Mouse (Mus musculus): ENCODE results near the gene Ifitm2. TPM values are rescaled to one million over a fixed set of nuclear protein-coding genes. Genes with fewer than 3 reads are reported as not detected.

Gene Ifitm2
- total RNA-seq, 1 experiment, result 679 TPM

DNA sequence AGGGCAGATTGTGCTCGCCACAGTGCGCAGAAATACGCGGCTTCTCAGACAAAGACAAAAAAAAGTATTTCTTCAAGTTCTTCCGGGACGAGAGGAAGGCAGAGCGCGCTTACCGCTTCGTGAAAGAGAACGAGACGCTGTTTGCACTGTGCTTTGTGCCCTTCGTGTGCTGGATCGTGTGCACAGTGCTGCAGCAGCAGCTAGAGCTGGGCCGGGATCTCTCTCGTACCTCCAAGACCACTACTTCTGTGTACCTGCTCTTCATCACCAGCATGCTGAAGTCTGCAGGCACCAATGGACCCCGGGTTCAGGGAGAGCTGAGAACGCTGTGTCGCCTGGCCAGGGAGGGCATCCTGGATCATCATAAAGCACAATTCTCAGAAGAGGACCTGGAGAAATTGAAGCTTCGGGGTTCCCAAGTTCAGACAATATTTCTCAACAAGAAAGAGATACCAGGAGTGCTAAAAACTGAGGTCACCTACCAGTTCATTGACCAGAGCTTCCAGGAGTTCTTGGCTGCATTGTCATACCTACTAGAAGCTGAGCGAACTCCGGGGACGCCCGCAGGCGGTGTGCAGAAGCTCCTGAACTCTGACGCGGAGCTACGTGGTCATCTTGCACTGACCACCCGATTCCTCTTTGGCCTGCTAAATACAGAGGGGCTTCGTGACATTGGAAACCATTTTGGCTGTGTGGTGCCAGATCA, 32.6 kb downstream of the Ifitm2 start:
- Histone ChIP-seq H3K9me3 (ENCODE audit: control insufficient read depth, insufficient read depth, low read depth, low read length) (no peaks in the 10 kb centered on the region), H3K9ac (ENCODE audit: insufficient read depth, low read depth, low read length, poor library complexity, severe bottlenecking) (no peak overlapping the region), H3K4me1 (ENCODE audit: control insufficient read depth in 2 of 2, insufficient read depth in 2 of 2, low read length in 2 of 2, poor library complexity in 1 of 2) (no peaks in the 10 kb centered on the region), H3K27ac (ENCODE audit: insufficient read depth, low read depth, low read length, poor library complexity, severe bottlenecking) (no peak overlapping the region), H3K36me3 (ENCODE audit: control insufficient read depth, insufficient read depth, low read length, poor library complexity, severe bottlenecking) (no peaks in the 10 kb centered on the region), H3K4me3 (ENCODE audit: insufficient read depth in 1 of 2, low read depth in 1 of 2, low read length in 2 of 2, poor library complexity in 1 of 2, severe bottlenecking in 1 of 2) (peak overlapping the region; percentile 50 to 71)
- in situ Hi-C loops (cut with MboI; ENCODE audit: low sequenced_read_pairs in 2 of 2, unreplicated experiment in 2 of 2), result no loop called here
- TF ChIP-seq ZC3H11A (IDR thresholded peaks at IDR 0.05; ENCODE audit: borderline replicate concordance, low read depth, low read length) (no peak), ZNF384 (IDR thresholded peaks at IDR 0.05; ENCODE audit: low read depth, low read length) (no peak), MAFK (IDR thresholded peaks at IDR 0.05; ENCODE audit: insufficient read depth, low read depth, low read length) (no peak), CHD2 (IDR thresholded peaks at IDR 0.05; ENCODE audit: low read depth, low read length) (no peak), HCFC1 (IDR thresholded peaks at IDR 0.05; ENCODE audit: borderline replicate concordance, insufficient read depth, low read length) (no peak)
- DNase-seq (ENCODE audit: low read depth, low spot score), result no peak

DNA sequence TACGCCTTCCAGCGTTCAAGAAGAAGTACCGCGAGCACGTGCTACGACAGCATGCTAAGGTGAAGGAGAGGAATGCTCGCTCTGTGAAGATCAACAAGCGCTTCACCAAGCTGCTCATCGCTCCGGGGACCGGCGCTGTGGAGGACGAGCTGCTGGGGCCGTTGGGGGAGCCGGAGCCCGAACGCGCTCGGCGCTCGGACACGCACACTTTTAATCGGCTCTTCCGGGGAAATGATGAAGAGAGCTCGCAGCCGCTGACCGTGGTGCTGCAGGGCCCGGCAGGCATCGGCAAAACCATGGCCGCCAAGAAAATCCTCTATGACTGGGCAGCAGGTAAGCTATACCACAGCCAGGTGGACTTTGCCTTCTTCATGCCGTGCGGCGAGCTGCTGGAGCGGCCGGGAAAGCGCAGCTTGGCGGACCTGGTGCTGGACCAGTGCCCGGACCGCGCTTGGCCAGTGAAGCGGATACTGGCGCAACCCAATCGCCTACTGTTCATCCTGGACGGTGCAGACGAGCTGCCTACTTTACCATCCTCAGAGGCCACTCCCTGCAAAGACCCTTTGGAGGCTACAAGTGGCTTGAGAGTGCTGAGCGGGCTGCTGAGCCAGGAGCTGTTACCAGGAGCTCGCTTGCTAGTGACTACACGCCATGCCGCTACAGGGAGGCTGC, 33.3 kb downstream of the Ifitm2 start:
- H3K9ac ChIP-seq (ENCODE audit: insufficient read depth, low read depth, low read length, poor library complexity, severe bottlenecking), result no peak overlapping the region
- H3K27ac ChIP-seq (ENCODE audit: insufficient read depth, low read depth, low read length, poor library complexity, severe bottlenecking), result no peak overlapping the region

DNA sequence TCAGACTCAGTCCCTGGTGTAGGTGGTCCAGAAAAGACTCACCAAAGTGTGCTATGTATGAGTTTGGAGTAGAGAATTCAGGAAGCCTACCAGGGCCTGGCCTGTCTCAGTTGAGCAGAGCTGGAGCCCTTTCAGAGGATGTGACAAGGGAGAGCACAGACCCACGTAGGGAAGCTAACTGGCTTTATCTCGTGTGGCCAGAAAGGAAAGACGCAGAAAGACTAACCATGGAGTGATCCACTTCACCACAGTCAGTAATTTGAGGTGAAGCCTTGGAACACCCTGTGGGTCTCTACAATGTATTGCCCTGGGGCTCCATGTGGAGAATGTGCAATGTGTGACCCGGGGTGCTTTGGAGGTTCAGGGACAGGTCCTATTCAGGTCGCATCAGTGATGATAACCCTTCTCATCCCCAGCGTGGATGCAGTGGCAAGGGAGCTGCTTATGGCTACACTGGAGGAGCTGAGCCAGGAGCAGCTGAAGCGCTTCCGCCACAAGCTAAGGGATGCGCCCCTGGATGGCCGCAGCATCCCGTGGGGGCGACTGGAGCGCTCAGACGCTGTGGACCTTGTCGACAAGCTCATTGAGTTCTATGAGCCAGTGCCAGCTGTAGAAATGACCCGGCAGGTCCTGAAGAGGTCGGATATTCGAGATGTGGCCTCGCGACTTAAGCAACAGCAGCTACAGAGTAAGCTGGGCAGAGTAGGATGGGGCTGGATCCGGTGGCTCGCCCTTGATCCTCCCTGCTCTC, 34.4 kb downstream of the Ifitm2 start:
- H3K4me3 ChIP-seq (ENCODE audit: insufficient read depth in 1 of 2, low read depth in 1 of 2, low read length in 2 of 2, poor library complexity in 1 of 2, severe bottlenecking in 1 of 2), result peak overlapping the region; percentile 13 to 32; a peak in 2 of 4 replicates
- H3K9me3 ChIP-seq (ENCODE audit: control insufficient read depth, insufficient read depth, low read depth, low read length), result no peaks in the 10 kb centered on the region
- H3K27ac ChIP-seq (ENCODE audit: insufficient read depth, low read depth, low read length, poor library complexity, severe bottlenecking), result no peak overlapping the region
- TF ChIP-seq HCFC1 (IDR thresholded peaks at IDR 0.05; ENCODE audit: borderline replicate concordance, insufficient read depth, low read length), result no peak
- TF ChIP-seq ZC3H11A (IDR thresholded peaks at IDR 0.05; ENCODE audit: borderline replicate concordance, low read depth, low read length), result no peak
- no peak for TF ChIP-seq MAFK (IDR thresholded peaks at IDR 0.05; ENCODE audit: insufficient read depth, low read depth, low read length)
- H3K4me1 ChIP-seq (ENCODE audit: control insufficient read depth in 2 of 2, insufficient read depth in 2 of 2, low read length in 2 of 2, poor library complexity in 1 of 2), result no peaks in the 10 kb centered on the region
- H3K9ac ChIP-seq (ENCODE audit: insufficient read depth, low read depth, low read length, poor library complexity, severe bottlenecking), result no peak overlapping the region
- in situ Hi-C loops (cut with MboI; ENCODE audit: low sequenced_read_pairs in 2 of 2, unreplicated experiment in 2 of 2), result no loop called here
- no peaks in the 10 kb centered on the region for H3K36me3 ChIP-seq (ENCODE audit: control insufficient read depth, insufficient read depth, low read length, poor library complexity, severe bottlenecking)
- no peak for DNase-seq (ENCODE audit: low read depth, low spot score)

More for the DNA sequence above, 33.3 kb downstream of the Ifitm2 start:
- peak overlapping the region; percentile 50 to 71 for H3K4me3 ChIP-seq (ENCODE audit: insufficient read depth in 1 of 2, low read depth in 1 of 2, low read length in 2 of 2, poor library complexity in 1 of 2, severe bottlenecking in 1 of 2)
- in situ Hi-C loops (cut with MboI; ENCODE audit: low sequenced_read_pairs in 2 of 2, unreplicated experiment in 2 of 2), result no loop called here
- H3K36me3 ChIP-seq (ENCODE audit: control insufficient read depth, insufficient read depth, low read length, poor library complexity, severe bottlenecking), result no peaks in the 10 kb centered on the region
- no peaks in the 10 kb centered on the region for H3K4me1 ChIP-seq (ENCODE audit: control insufficient read depth in 2 of 2, insufficient read depth in 2 of 2, low read length in 2 of 2, poor library complexity in 1 of 2)
- TF ChIP-seq ZC3H11A (IDR thresholded peaks at IDR 0.05; ENCODE audit: borderline replicate concordance, low read depth, low read length) (no peak), ZNF384 (IDR thresholded peaks at IDR 0.05; ENCODE audit: low read depth, low read length) (no peak), MAFK (IDR thresholded peaks at IDR 0.05; ENCODE audit: insufficient read depth, low read depth, low read length) (no peak), HCFC1 (IDR thresholded peaks at IDR 0.05; ENCODE audit: borderline replicate concordance, insufficient read depth, low read length) (no peak), CHD2 (IDR thresholded peaks at IDR 0.05; ENCODE audit: low read depth, low read length) (no peak)
- H3K9me3 ChIP-seq (ENCODE audit: control insufficient read depth, insufficient read depth, low read depth, low read length), result no peaks in the 10 kb centered on the region
- DNase-seq (ENCODE audit: low read depth, low spot score), result no peak

DNA sequence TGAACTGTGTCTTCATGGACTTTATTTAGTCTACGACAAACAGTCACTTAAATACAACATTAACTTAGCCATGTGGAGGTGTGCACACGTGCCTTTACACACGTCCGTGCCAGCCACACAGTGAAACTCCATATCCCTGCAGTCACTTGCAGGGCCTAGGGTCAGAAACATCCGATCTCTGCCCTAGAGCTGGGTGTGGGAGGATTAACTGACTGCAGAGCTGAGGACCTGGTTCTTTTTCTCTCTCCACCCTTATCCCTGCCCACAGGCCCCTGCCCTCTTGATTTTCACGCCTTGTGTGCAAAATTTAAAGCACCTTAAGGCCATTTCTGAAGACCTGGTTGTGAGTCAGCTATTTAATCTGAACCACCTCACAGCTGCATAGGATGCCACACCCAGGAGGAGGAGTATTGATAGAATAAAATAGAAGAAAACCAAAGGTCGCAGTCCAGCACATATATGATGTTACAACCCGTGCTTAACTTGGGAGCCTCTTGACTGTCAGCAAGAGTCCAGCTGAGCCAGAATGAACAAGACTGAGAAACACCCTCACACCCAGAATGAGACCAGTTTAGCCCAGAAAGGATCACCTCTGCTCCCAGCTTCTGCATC, 35.3 kb downstream of the Ifitm2 start, which contains the start of gene Nlrp6:
TSS of gene Nlrp6 (plus strand) at position 485 of the 612 bp plus-strand sequence.
- in situ Hi-C loops (cut with MboI; ENCODE audit: low sequenced_read_pairs in 2 of 2, unreplicated experiment in 2 of 2), result no loop called here
- Histone ChIP-seq H3K9me3 (ENCODE audit: control insufficient read depth, insufficient read depth, low read depth, low read length) (no peaks in the 10 kb centered on the region), H3K4me3 (ENCODE audit: insufficient read depth in 1 of 2, low read depth in 1 of 2, low read length in 2 of 2, poor library complexity in 1 of 2, severe bottlenecking in 1 of 2) (peak within 1 kb of the TSS; percentile 13 to 32; a peak in 2 of 4 replicates), H3K27ac (ENCODE audit: insufficient read depth, low read depth, low read length, poor library complexity, severe bottlenecking) (no peak within 1 kb of the TSS), H3K4me1 (ENCODE audit: control insufficient read depth in 2 of 2, insufficient read depth in 2 of 2, low read length in 2 of 2, poor library complexity in 1 of 2) (no peaks in the 10 kb centered on the region), H3K36me3 (ENCODE audit: control insufficient read depth, insufficient read depth, low read length, poor library complexity, severe bottlenecking) (no peaks in the 10 kb centered on the region), H3K9ac (ENCODE audit: insufficient read depth, low read depth, low read length, poor library complexity, severe bottlenecking) (no peak within 1 kb of the TSS)
- TF ChIP-seq ZNF384 (IDR thresholded peaks at IDR 0.05; ENCODE audit: low read depth, low read length), result no peak
- TF ChIP-seq ZC3H11A (IDR thresholded peaks at IDR 0.05; ENCODE audit: borderline replicate concordance, low read depth, low read length), result no peak
- TF ChIP-seq CHD2 (IDR thresholded peaks at IDR 0.05; ENCODE audit: low read depth, low read length), result no peak
- no peak for TF ChIP-seq MAFK (IDR thresholded peaks at IDR 0.05; ENCODE audit: insufficient read depth, low read depth, low read length)
- TF ChIP-seq HCFC1 (IDR thresholded peaks at IDR 0.05; ENCODE audit: borderline replicate concordance, insufficient read depth, low read length), result no peak
- no peak for DNase-seq (ENCODE audit: low read depth, low spot score)
